Mouse (Mus musculus): ENCODE results near the gene Blzf1. TPM values are rescaled to one million over a fixed set of nuclear protein-coding genes. Genes with fewer than 3 reads are reported as not detected.

The Blzf1 gene
- polyA plus RNA-seq, 1 experiment: 7.4 TPM

DNA sequence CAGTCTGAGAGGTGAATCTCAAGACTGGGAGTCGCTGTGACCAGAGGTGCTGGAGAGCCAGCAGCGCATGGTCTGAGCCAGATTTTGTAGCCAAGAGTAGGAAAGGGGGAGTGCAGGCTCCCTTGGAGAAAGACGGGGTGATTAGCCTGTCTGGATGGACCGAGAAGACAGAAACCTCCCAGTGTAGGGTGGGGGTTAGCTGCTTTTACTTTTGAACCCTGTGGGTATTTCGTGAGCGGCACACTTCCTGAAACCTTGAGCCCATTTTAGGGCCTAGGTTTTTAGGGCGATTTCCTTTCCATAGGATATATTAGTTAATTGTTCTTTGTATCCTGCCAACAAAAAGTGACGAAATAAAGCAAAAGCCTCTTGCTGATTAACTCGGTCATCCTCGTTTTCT lies 59.3 kb downstream of the Blzf1 start:
- WGBS: 15% methylated on average over 10 of the region's 10 CpGs
- Histone ChIP-seq H3K4me1 (ENCODE audit: control insufficient read depth, insufficient read depth, low read length) (peaks cover 2% of the 10 kb centered on the region), H3K27ac (ENCODE audit: control insufficient read depth, insufficient read depth, low read depth, low read length, poor library complexity) (0 out of 2 replicates have a peak overlapping the region, but pooled peaks have one; percentile 11), H3K4me3 (replicated peaks; ENCODE audit: control insufficient read depth, low read depth, low read length) (peak overlapping the region; percentile 5)
- no peak for TF ChIP-seq POLR2A (IDR thresholded peaks at IDR 0.05; ENCODE audit: borderline replicate concordance, control insufficient read depth, low read depth, low read length)
- no peak for TF ChIP-seq CTCF (IDR thresholded peaks at IDR 0.05; ENCODE audit: control insufficient read depth, insufficient read depth, low read length)

DNA sequence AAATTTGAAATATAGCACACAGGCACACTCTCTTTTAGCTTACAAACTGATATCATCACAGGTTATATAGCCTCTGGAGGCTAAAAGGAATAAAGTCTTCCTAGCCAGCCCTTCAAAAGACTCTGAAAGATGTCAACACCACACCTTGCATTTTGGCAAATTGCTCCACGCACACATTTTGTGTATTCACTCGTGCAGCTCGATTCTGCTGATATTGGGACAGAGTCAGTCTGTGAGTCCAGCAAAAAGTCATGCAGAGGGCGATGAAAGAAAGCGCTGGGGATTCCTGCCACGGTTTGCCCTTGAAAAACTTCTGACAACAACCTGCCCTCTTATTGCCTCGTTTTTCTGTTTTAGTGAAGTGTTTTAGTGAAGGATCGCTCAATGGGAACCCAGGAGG lies 59.8 kb downstream of the Blzf1 start:
- TF ChIP-seq POLR2A (IDR thresholded peaks at IDR 0.05; ENCODE audit: borderline replicate concordance, control insufficient read depth, low read depth, low read length): no peak
- no peak for TF ChIP-seq CTCF (IDR thresholded peaks at IDR 0.05; ENCODE audit: control insufficient read depth, insufficient read depth, low read length)
- H3K4me3 ChIP-seq (replicated peaks; ENCODE audit: control insufficient read depth, low read depth, low read length): no peak overlapping the region
- no peak overlapping the region for H3K27ac ChIP-seq (ENCODE audit: control insufficient read depth, insufficient read depth, low read depth, low read length, poor library complexity)
- H3K4me1 ChIP-seq (ENCODE audit: control insufficient read depth, insufficient read depth, low read length): peaks cover 2% of the 10 kb centered on the region
- WGBS: 70% methylated on average over 8 of the region's 8 CpGs

DNA sequence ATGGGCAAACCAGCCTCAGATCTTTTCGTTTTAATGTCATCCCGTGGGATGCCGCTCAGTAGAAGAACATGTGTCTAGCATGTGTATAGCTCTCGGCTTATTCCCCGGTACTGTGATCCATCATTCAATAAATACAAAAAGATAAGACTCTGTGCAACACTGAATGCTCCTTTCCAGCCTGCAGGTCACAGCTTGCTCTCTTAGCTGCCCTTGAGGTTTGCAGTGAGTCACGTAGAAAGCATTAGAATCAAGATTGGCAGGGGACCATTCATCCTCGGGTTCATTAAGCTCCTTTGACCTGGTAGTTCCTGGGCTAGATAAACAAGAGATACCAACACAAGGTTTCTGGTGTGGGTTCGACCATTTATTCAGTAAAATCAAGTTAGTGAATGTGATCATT lies 64.5 kb downstream of the Blzf1 start:
- H3K27ac ChIP-seq (ENCODE audit: control insufficient read depth, insufficient read depth, low read depth, low read length, poor library complexity): no peak overlapping the region
- no peak for TF ChIP-seq POLR2A (IDR thresholded peaks at IDR 0.05; ENCODE audit: borderline replicate concordance, control insufficient read depth, low read depth, low read length)
- no peak for TF ChIP-seq CTCF (IDR thresholded peaks at IDR 0.05; ENCODE audit: control insufficient read depth, insufficient read depth, low read length)
- no peak overlapping the region for H3K4me3 ChIP-seq (replicated peaks; ENCODE audit: control insufficient read depth, low read depth, low read length)
- WGBS: 78% methylated on average over 8 of the region's 8 CpGs
- peaks cover 1% of the 10 kb centered on the region for H3K4me1 ChIP-seq (ENCODE audit: control insufficient read depth, insufficient read depth, low read length)

DNA sequence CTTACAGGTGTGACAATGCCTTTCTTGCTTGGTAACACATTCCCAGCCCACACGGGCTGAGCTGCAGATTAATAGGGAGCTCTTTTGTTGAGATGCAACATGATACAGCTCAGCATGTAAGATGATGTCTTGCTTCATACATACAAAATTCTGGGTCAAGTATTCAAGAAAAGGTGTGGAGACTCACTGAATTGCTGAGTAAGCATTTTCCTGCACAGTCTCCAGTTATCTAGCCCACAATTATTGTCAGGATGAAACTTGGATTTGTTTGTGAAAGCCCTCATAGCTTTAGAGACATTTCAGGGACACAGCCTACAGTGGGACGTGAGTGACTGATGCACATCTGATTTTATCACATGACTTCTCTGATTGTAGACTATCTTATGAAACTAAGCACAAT lies 65.8 kb downstream of the Blzf1 start:
- 70% methylated on average over 2 of the region's 2 CpGs for WGBS
- Histone ChIP-seq H3K4me3 (replicated peaks; ENCODE audit: control insufficient read depth, low read depth, low read length) (no peak overlapping the region), H3K4me1 (ENCODE audit: control insufficient read depth, insufficient read depth, low read length) (no peaks in the 10 kb centered on the region), H3K27ac (ENCODE audit: control insufficient read depth, insufficient read depth, low read depth, low read length, poor library complexity) (no peak overlapping the region)
- TF ChIP-seq POLR2A (IDR thresholded peaks at IDR 0.05; ENCODE audit: borderline replicate concordance, control insufficient read depth, low read depth, low read length): no peak
- TF ChIP-seq CTCF (IDR thresholded peaks at IDR 0.05; ENCODE audit: control insufficient read depth, insufficient read depth, low read length): no peak

Other genes with a start within 250 kb of the Blzf1 start
- gene Sell, start 245.5 kb downstream of the Blzf1 start, polyA plus RNA-seq (2011; ENCODE audit: insufficient read depth, insufficient read length, low replicate concordance, missing spikeins): 36.0 and 70.4 TPM in 2 replicates
- 4.4 and 17.1 TPM in 2 replicates for gene Selp, start 192.2 kb downstream of the Blzf1 start, polyA plus RNA-seq (2011; ENCODE audit: insufficient read depth, insufficient read length, low replicate concordance, missing spikeins)
- gene F5, start 155.7 kb downstream of the Blzf1 start, polyA plus RNA-seq (2011; ENCODE audit: insufficient read depth, insufficient read length, low replicate concordance, missing spikeins): 9.9 and 21.8 TPM in 2 replicates
- 2.6 and 8.8 TPM in 2 replicates for gene Slc19a2, start 58.4 kb downstream of the Blzf1 start, polyA plus RNA-seq (2011; ENCODE audit: insufficient read depth, insufficient read length, low replicate concordance, missing spikeins)
- 4.7 and 6.6 TPM in 2 replicates for gene Ccdc181, start 31.9 kb downstream of the Blzf1 start, polyA plus RNA-seq (2011; ENCODE audit: insufficient read depth, insufficient read length, low replicate concordance, missing spikeins)
- 8.8 and 16.5 TPM in 2 replicates for gene Nme7, start 3.4 kb downstream of the Blzf1 start, polyA plus RNA-seq (2011; ENCODE audit: insufficient read depth, insufficient read length, low replicate concordance, missing spikeins)
- 14.2 and 46.4 TPM in 2 replicates for gene Atp1b1, start 150.9 kb upstream of the Blzf1 start, polyA plus RNA-seq (2011; ENCODE audit: insufficient read depth, insufficient read length, low replicate concordance, missing spikeins)

Data from bone marrow, adult 2 months (tissue).